Mouse (Mus musculus) liver, embryonic 12.5 days (tissue): Measurements from ENCODE around the gene Pgpep1. TPM values are rescaled to one million over a fixed set of nuclear protein-coding genes. Genes with fewer than 3 reads are reported as not detected.

Source experiments
- ATAC-seq: fragments of 200-750 bp; cut with Nextera tagmentation; 2 replicates; pipeline ENCODE4 v1.8.0; 2017; ENCODE audit warnings: moderate number of reproducible peaks, mild to moderate bottlenecking, moderate library complexity
- H3K27ac ChIP-seq: fragments of 300-500 bp; sonication (generic); 2 replicates; pipeline ENCODE4 v1.5.1; 2016; ENCODE audit warnings: mild to moderate bottlenecking
- H3K27me3 ChIP-seq: fragments of 300-500 bp; sonication (generic); replicated peaks from 2 replicates; pipeline ENCODE4 v1.6.1; 2016; ENCODE audit warnings: mild to moderate bottlenecking, moderate library complexity
- H3K36me3 ChIP-seq: fragments of 300-500 bp; sonication (generic); 2 replicates; pipeline ENCODE4 v1.6.1; 2016; ENCODE audit warnings: mild to moderate bottlenecking, moderate library complexity
- H3K4me1 ChIP-seq: fragments of 300-500 bp; sonication (generic); 2 replicates; pipeline ENCODE4 v1.6.1; 2016
- H3K4me2 ChIP-seq: fragments of 300-500 bp; sonication (generic); 2 replicates; pipeline ENCODE4 v1.6.1; 2016; ENCODE audit warnings: mild to moderate bottlenecking, moderate library complexity
- H3K4me3 ChIP-seq: fragments of 300-500 bp; sonication (generic); 2 replicates; pipeline ENCODE4 v1.5.1; 2016; ENCODE audit warnings: mild to moderate bottlenecking, moderate library complexity
- H3K9ac ChIP-seq: fragments of 300-500 bp; sonication (generic); 2 replicates; pipeline ENCODE4 v1.6.1; 2016; ENCODE audit warnings: mild to moderate bottlenecking, moderate library complexity
- H3K9me3 ChIP-seq: fragments of 300-500 bp; sonication (generic); replicated peaks from 2 replicates; pipeline ENCODE4 v1.6.1; 2016; ENCODE audit warnings: mild to moderate bottlenecking, moderate library complexity
- WGBS: fragments of 180-500 bp; shearing (Covaris S2); methylation state at CpG from one replicate; pipeline ENCODE4 v1.1.7; 2016; ENCODE audit not compliant: insufficient replicate concordance; 5-methylcytosine and 5-hydroxymethylcytosine counted together
- polyA plus RNA-seq: library from polyadenylated mRNA; unstranded; fragments of >200 nt; fragmentation: Nextera tagmentation; extraction: Ambion mirVana; gene quantifications from 2 replicates; pipeline ENCODE4 v1.2.1, GENCODE M21; 2016

The Pgpep1 gene
- polyA plus RNA-seq, 1 experiment from 2014 or later = 24.2 TPM

- H3K4me1 ChIP-seq = peaks cover 54% of the 10 kb centered on the region
- no peak for ATAC-seq
- H3K4me2 ChIP-seq = no peak overlapping the region
- 74% methylated on average over 5 of the region's 5 CpGs for WGBS
- H3K36me3 ChIP-seq = 0 out of 2 replicates have a peak, but pooled peaks cover 3% of the 10 kb centered on the region
- H3K4me3 ChIP-seq = no peak overlapping the region
- H3K27me3 ChIP-seq = peaks cover 12% of the 10 kb centered on the region
- no peak overlapping the region for H3K9ac ChIP-seq
- H3K27ac ChIP-seq = no peak overlapping the region
- no peaks in the 10 kb centered on the region for H3K9me3 ChIP-seq
Measured at GRCm38 (mm10) chr8:70627041-70627440, 33.1 kb downstream of the Pgpep1 start.

DNA sequence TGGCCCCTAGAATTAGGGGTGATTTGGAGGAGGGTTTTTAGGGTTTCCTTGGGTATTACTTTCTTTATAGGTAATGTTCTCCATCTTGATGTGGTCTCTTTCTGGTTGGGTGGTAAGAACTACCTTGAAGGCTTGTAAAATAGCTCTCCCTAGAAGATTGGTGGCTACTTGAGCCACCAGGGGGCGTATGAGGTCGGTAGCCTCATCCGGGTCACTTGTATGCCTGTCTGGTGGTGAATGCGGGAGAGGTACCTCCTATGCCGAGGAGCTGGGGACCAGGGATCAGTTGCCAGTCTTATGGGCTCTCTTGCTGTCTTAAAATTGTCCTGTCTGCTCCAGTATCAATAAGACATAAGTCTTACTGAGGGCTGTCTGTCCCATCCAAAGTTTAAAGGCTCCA, 35.1 kb downstream of the Pgpep1 start:
- peaks cover 59% of the 10 kb centered on the region for H3K4me1 ChIP-seq
- H3K9me3 ChIP-seq = no peaks in the 10 kb centered on the region
- H3K27me3 ChIP-seq = no peaks in the 10 kb centered on the region
- no peak for ATAC-seq
- no peak overlapping the region for H3K4me2 ChIP-seq
- H3K9ac ChIP-seq = no peak overlapping the region
- 0 out of 2 replicates have a peak, but pooled peaks cover 3% of the 10 kb centered on the region for H3K36me3 ChIP-seq
- no peak overlapping the region for H3K27ac ChIP-seq
- H3K4me3 ChIP-seq = no peak overlapping the region
- WGBS = 31% methylated on average over 5 of the region's 5 CpGs

- Histone ChIP-seq H3K4me3 (no peak overlapping the region), H3K4me2 (peak overlapping the region; percentile 56), H3K9ac (peak overlapping the region; percentile 12; the same call in 1 of the 2 replicates), H3K27me3 (no peaks in the 10 kb centered on the region), H3K9me3 (no peaks in the 10 kb centered on the region), H3K27ac (peak overlapping the region; percentile 90), H3K36me3 (no peaks in the 10 kb centered on the region), H3K4me1 (peaks cover 76% of the 10 kb centered on the region)
- ATAC-seq = peak; percentile 74
- WGBS = 15% methylated on average over 3 of the region's 3 CpGs
Measured at GRCm38 (mm10) chr8:70622220-70622619, 38.0 kb downstream of the Pgpep1 start.

DNA sequence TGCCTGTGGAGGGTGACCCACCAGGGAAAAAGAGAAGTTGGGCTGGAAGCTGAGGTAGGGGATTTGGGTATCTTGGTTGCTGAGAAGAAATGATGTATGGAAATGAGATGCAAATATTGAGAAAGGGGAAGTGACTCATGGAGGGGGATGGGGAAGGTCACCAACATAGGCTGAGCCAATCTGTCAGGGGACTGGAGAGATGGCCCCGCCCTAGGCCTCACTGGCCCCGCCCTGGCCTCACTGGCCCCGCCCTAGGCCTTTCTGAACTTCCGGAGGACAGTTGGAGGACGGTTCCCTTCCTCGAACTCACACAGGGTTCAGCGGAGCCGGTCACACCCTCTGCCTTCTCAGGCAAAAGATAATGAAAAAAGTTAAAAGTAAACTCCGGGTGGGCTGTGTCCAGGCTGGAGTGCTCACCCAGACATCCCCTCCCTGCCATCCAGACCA, 41.3 kb downstream of the Pgpep1 start:
- H3K4me3 ChIP-seq = peak overlapping the region; percentile 2; the same call in 1 of the 2 replicates
- H3K9ac ChIP-seq = 0 out of 2 replicates have a peak overlapping the region, but pooled peaks have one; percentile 56
- peaks cover 99% of the 10 kb centered on the region for H3K4me1 ChIP-seq
- no peaks in the 10 kb centered on the region for H3K36me3 ChIP-seq
- ATAC-seq = peak; percentile 84
- no peaks in the 10 kb centered on the region for H3K27me3 ChIP-seq
- H3K27ac ChIP-seq = peak overlapping the region; percentile 87
- H3K9me3 ChIP-seq = no peaks in the 10 kb centered on the region
- H3K4me2 ChIP-seq = peak overlapping the region; percentile 50
- 4% methylated on average over 9 of the region's 9 CpGs for WGBS

DNA sequence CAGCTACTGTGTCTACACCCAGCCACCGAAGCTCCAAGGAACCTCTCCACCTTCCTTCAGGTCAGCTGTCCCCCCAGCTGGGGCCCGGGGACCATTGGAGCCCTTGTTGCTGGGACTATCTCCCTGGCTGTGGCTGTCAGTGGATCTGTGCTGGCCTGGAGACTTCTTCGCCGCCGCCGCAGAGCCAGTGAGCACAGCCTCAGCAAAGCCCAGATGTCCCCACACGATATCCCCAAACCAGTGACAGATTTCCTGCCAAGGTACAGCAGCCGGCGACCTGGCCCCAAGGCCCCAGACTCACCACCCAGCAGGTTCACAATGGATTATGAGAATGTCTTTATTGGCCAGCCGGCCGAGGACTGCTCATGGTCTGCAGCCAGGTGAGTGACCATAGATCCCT, 42.2 kb downstream of the Pgpep1 start:
- WGBS = 32% methylated on average over 11 of the region's 11 CpGs
- Histone ChIP-seq H3K4me2 (peak overlapping the region; percentile 50), H3K27ac (peak overlapping the region; percentile 87), H3K36me3 (no peaks in the 10 kb centered on the region), H3K9ac (peak overlapping the region; percentile 56), H3K4me1 (peaks cover 94% of the 10 kb centered on the region), H3K4me3 (peak overlapping the region; percentile 14), H3K9me3 (no peaks in the 10 kb centered on the region), H3K27me3 (no peaks in the 10 kb centered on the region)
- peak; percentile 13; the same call in 1 of the 2 replicates for ATAC-seq

GRCm38 (mm10) chr8:70616645-70617044, 43.5 kb downstream of the Pgpep1 start:
- Histone ChIP-seq H3K4me3 (peak overlapping the region; percentile 10; the same call in 1 of the 2 replicates), H3K27me3 (no peaks in the 10 kb centered on the region), H3K36me3 (no peaks in the 10 kb centered on the region), H3K4me2 (peak overlapping the region; percentile 50), H3K9ac (peak overlapping the region; percentile 56; the same call in 1 of the 2 replicates), H3K9me3 (no peaks in the 10 kb centered on the region), H3K27ac (peak overlapping the region; percentile 65), H3K4me1 (peaks cover 86% of the 10 kb centered on the region)
- no peak for ATAC-seq
- 25% methylated on average over 11 of the region's 11 CpGs for WGBS

GRCm38 (mm10) chr8:70615894-70616293, 44.3 kb downstream of the Pgpep1 start, which contains the start of gene Lrrc25:
TSS of gene Lrrc25 (plus strand) at chr8:70616155.
- Histone ChIP-seq H3K36me3 (no peaks in the 10 kb centered on the region), H3K27ac (peak within 1 kb of the TSS; percentile 87)

DNA sequence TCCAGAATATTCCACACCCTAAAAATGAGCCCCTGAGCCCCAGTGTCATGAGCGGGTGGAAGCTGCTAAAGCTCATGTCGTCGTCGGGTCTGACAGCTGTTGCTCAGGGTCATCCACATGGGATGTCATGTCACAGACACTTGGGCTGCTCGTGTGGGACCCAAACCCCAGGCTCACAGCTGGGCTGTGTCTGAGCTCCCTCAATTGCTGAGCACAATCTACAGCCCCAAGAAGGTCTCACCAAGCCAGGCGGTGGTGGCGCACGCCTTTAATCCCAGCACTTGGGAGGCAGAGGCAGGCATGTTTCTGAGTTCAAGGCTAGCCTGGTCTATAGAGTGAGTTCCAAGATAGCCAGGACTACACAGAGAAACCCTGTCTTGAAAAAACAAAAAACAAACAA, 44.9 kb downstream of the Pgpep1 start:
- WGBS = 73% methylated on average over 8 of the region's 8 CpGs
- no peak overlapping the region for H3K4me3 ChIP-seq
- H3K27me3 ChIP-seq = no peaks in the 10 kb centered on the region
- H3K9ac ChIP-seq = no peak overlapping the region
- no peak overlapping the region for H3K4me2 ChIP-seq
- no peak for ATAC-seq
- peaks cover 85% of the 10 kb centered on the region for H3K4me1 ChIP-seq
- H3K9me3 ChIP-seq = no peaks in the 10 kb centered on the region
- H3K27ac ChIP-seq = 0 out of 2 replicates have a peak overlapping the region, but pooled peaks have one; percentile 38
- H3K36me3 ChIP-seq = no peaks in the 10 kb centered on the region

More at GRCm38 (mm10) chr8:70615894-70616293, 44.3 kb downstream of the Pgpep1 start, which contains the start of gene Lrrc25:
- Histone ChIP-seq H3K4me2 (peak within 1 kb of the TSS; percentile 50), H3K27me3 (no peaks in the 10 kb centered on the region), H3K9ac (peak within 1 kb of the TSS; percentile 56; the same call in 1 of the 2 replicates), H3K4me1 (peaks cover 86% of the 10 kb centered on the region), H3K9me3 (no peaks in the 10 kb centered on the region), H3K4me3 (peak within 1 kb of the TSS; percentile 10; the same call in 1 of the 2 replicates)
- no peak for ATAC-seq
- 22% methylated on average over 3 of the region's 3 CpGs for WGBS

DNA sequence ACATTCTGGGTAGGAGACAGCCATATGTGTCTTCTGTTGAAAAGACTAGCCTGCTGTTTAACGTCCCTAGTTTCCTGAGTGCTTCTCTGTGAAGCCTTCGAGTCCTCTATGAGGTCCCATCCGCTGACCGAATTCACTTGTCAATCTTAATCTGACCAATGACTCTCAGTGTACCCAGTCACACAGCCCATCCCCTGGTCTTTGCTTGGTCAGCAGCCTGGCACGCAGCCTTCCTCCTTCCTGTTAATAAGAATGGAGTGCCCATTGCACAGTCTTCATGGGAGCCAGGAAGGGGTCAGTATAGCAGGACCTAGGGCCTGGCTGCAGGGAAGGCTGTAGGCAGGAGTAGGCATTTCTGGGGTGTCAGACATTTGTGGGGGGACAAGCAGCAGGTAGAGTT, 45.7 kb downstream of the Pgpep1 start:
- Histone ChIP-seq H3K9ac (0 out of 2 replicates have a peak overlapping the region, but pooled peaks have one; percentile 1), H3K4me3 (no peak overlapping the region), H3K27me3 (no peaks in the 10 kb centered on the region), H3K4me2 (no peak overlapping the region), H3K4me1 (peaks cover 86% of the 10 kb centered on the region), H3K36me3 (no peaks in the 10 kb centered on the region), H3K27ac (0 out of 2 replicates have a peak overlapping the region, but pooled peaks have one; percentile 15), H3K9me3 (no peaks in the 10 kb centered on the region)
- WGBS = 52% methylated on average over 5 of the region's 5 CpGs
- no peak for ATAC-seq

DNA sequence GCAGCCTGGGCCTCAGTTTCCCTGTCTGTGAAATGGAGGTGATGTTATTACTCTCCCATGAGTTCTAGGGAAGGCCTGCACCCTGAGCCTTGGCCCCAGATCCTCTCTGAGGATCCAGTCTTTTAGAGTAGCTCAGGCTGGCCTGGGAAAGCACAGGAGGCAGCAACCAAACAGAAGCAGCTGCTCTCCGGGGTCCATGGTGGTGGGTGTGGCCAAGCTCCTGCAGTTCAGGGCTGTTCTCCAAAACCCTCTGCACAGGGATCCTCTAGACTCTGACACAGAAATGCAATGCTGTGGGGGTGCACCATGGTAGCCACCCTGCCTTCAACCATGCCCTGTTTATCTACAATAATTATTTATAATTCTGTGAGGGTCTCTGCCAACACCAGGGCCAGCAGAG, 46.4 kb downstream of the Pgpep1 start:
- WGBS = 13% methylated on average over 1 of the region's 1 CpGs
- Histone ChIP-seq H3K4me1 (peaks cover 86% of the 10 kb centered on the region), H3K9me3 (no peaks in the 10 kb centered on the region), H3K36me3 (no peaks in the 10 kb centered on the region), H3K27ac (0 out of 2 replicates have a peak overlapping the region, but pooled peaks have one; percentile 15), H3K4me2 (no peak overlapping the region), H3K4me3 (no peak overlapping the region), H3K9ac (0 out of 2 replicates have a peak overlapping the region, but pooled peaks have one; percentile 1), H3K27me3 (no peaks in the 10 kb centered on the region; the same call in 1 of the 2 replicates)
- no peak for ATAC-seq

- Histone ChIP-seq H3K27me3 (no peaks in the 10 kb centered on the region; the same call in 1 of the 2 replicates), H3K4me1 (peaks cover 85% of the 10 kb centered on the region), H3K9me3 (no peaks in the 10 kb centered on the region), H3K9ac (peak overlapping the region; percentile 95), H3K36me3 (no peaks in the 10 kb centered on the region), H3K27ac (peak overlapping the region; percentile 83), H3K4me3 (peak overlapping the region; percentile 85), H3K4me2 (peak overlapping the region; percentile 94)
- WGBS = 0% methylated on average over 6 of the region's 6 CpGs
- peak; percentile 31 for ATAC-seq
Measured at GRCm38 (mm10) chr8:70611849-70612248, 48.3 kb downstream of the Pgpep1 start.
